Mouse (Mus musculus) CH12.LX (cell line): ENCODE measurements around the gene Fam161b.

Experiments used
- BHLHE40 ChIP-seq: IDR thresholded peaks from 2 replicates; pipeline ENCODE4 v1.6.1; 2011; ENCODE audit warnings: mild to moderate bottlenecking, low read depth, low read length, improper control_type of control experiment
- CTCF ChIP-seq, 2 experiments: IDR thresholded peaks in 1 of 2; conservative IDR thresholded peaks in 1 of 2; 2 replicates each; pipeline ENCODE4 v1.5.1; 2011 to 2012; ENCODE audit warnings: low read depth in 2 of 2, low read length in 2 of 2, improper control_type of control experiment in 1 of 2, inconsistent platforms in 1 of 2, mild to moderate bottlenecking in 1 of 2, moderate library complexity in 1 of 2
- E2F4 ChIP-seq: IDR thresholded peaks from 2 replicates; pipeline ENCODE4 v1.6.1; 2011; ENCODE audit warnings: low read depth, low read length, improper control_type of control experiment; ENCODE audit not compliant: insufficient replicate concordance
- HCFC1 ChIP-seq: IDR thresholded peaks from 2 replicates; pipeline ENCODE4 v1.6.1; 2012; ENCODE audit warnings: low read depth, mild to moderate bottlenecking, inconsistent platforms, low read length, improper control_type of control experiment
- JUND ChIP-seq: conservative IDR thresholded peaks from 2 replicates; pipeline ENCODE4 v1.6.1; 2011; ENCODE audit warnings: low read depth, low read length, improper control_type of control experiment
- POLR2A ChIP-seq: IDR thresholded peaks from 2 replicates; pipeline ENCODE4 v1.6.1; 2011; ENCODE audit warnings: low read depth, mild to moderate bottlenecking, improper control_type of control experiment, low read length
- USF1 ChIP-seq: IDR thresholded peaks from 2 replicates; pipeline ENCODE4 v1.6.1; 2014; ENCODE audit warnings: low read depth, mild to moderate bottlenecking, inconsistent platforms, low read length, improper control_type of control experiment

GRCm38 (mm10) chr12:84388097-84388496 lies 26.5 kb upstream of the Fam161b start:
- TF ChIP-seq CTCF (conservative IDR thresholded peaks at IDR 0.05 in 1 of 2, IDR thresholded peaks at IDR 0.05 in 1 of 2; ENCODE audit: low read depth in 2 of 2, low read length in 2 of 2) (no peak), JUND (no peak), E2F4 (no peak), USF1 (no peak), HCFC1 (no peak), POLR2A (no peak), BHLHE40 (peak; percentile 17; the same call in 1 of the 2 replicates)
